Mouse (Mus musculus): ENCODE data around the gene Gm11555.

- TF ChIP-seq POLR2A (IDR thresholded peaks at IDR 0.05; ENCODE audit: insufficient read depth, low read depth, low read length) (no peak), CTCF (IDR thresholded peaks at IDR 0.05; ENCODE audit: insufficient read depth, low read depth, low read length) (no peak)
These were observed 12.8 kb upstream of the Gm11555 start for GRCm38 (mm10) chr11:99662802-99663201.
